Mouse (Mus musculus) thymus, adult 2 months (tissue): Measurements from ENCODE around the gene Mrpl41.

Source experiments
- CTCF ChIP-seq: fragments of 200-500 bp; IDR thresholded peaks from 2 replicates; pipeline ENCODE4 v1.5.1; 2012; ENCODE audit warnings: mild to moderate bottlenecking, control low read depth, low read length, moderate library complexity, borderline replicate concordance; ENCODE audit not compliant: control insufficient read depth, poor library complexity, insufficient read depth; ENCODE audit errors: extremely low read depth
- POLR2A ChIP-seq: fragments of 200-500 bp; IDR thresholded peaks from 2 replicates; pipeline ENCODE4 v1.6.1; 2012; ENCODE audit warnings: mild to moderate bottlenecking, low read length, control low read depth, moderate library complexity; ENCODE audit not compliant: control insufficient read depth, poor library complexity, insufficient read depth; ENCODE audit errors: extremely low read depth

GRCm38 (mm10) chr2:24926965-24927358 lies 47.9 kb downstream of the Mrpl41 start:
- TF ChIP-seq CTCF (no peak), POLR2A (no peak)
